Comparison of ENCODE assay signal across 34 mouse cellular contexts in genomic region chr1:32428410-32428809, GRCm38 (mm10).
DNase-seq lines count a peak whose midpoint lies in the region; ATAC-seq and TF ChIP-seq lines count a peak whose summit lies in the region.
"Had no signal": no experiment of that assay in that cellular context is flagged by ENCODE, and none has a peak within 500 bp of the region (broad histone marks: within the 10 kb centered on the region; RNA-seq: fewer than 3 reads in every experiment).

No protein-coding gene starts in this region.

- H3K4me2 ChIP-seq in embryonic facial prominence, embryonic 14.5 days (ENCODE audit: low read depth, low read length): no peak overlapping the region
- no peak overlapping the region for H3K4me2 ChIP-seq in lung, postnatal 0 days (replicated peaks; ENCODE audit: low read depth, low read length)
- H3K4me2 ChIP-seq: embryonic facial prominence, embryonic 13.5 days; heart, embryonic 11.5 days; hindbrain, embryonic 14.5 days; midbrain, embryonic 12.5 days; neural tube, embryonic 12.5 days; stomach, embryonic 15.5 days had no signal

- no peak overlapping the region for H3K9ac ChIP-seq in embryonic facial prominence, embryonic 14.5 days (ENCODE audit: low read depth, low read length)
- no peak overlapping the region for H3K9ac ChIP-seq in lung, postnatal 0 days (replicated peaks; ENCODE audit: low read depth)
- H3K9ac ChIP-seq: embryonic facial prominence, embryonic 13.5 days; hindbrain, embryonic 14.5 days; liver, embryonic 14.5 days; midbrain, embryonic 12.5 days; neural tube, embryonic 12.5 days; stomach, embryonic 15.5 days had no signal

- TF ChIP-seq CTCF in lung, postnatal 0 days (IDR thresholded peaks at IDR 0.05): no peak

- H3K27ac ChIP-seq in embryonic facial prominence, embryonic 14.5 days (replicated peaks; ENCODE audit: low read depth, low read length): no peak overlapping the region
- no peak overlapping the region for H3K27ac ChIP-seq in embryonic facial prominence, embryonic 10.5 days (replicated peaks)
- H3K27ac ChIP-seq in lung, postnatal 0 days (ENCODE audit: low read length): no peak overlapping the region
- H3K27ac ChIP-seq: embryonic facial prominence, embryonic 13.5 days; gastrocnemius, adult 2 months; hindbrain, embryonic 14.5 days; liver, embryonic 14.5 days; midbrain, embryonic 12.5 days; neural tube, embryonic 12.5 days; stomach, embryonic 15.5 days had no signal

- H3K4me3 ChIP-seq in embryonic facial prominence, embryonic 14.5 days (ENCODE audit: low read depth, low read length): no peak overlapping the region
- H3K4me3 ChIP-seq in embryonic facial prominence, embryonic 10.5 days: no peak overlapping the region
- no peak overlapping the region for H3K4me3 ChIP-seq in lung, postnatal 0 days (ENCODE audit: low read depth, low read length)
- H3K4me3 ChIP-seq: embryonic facial prominence, embryonic 13.5 days; erythroblast, embryonic 14.5 days; gastrocnemius, adult 2 months; megakaryocyte, embryonic 14.5 days; midbrain, embryonic 12.5 days; myocyte; neural tube, embryonic 12.5 days; stomach, embryonic 15.5 days had no signal

- ATAC-seq in embryonic facial prominence, embryonic 14.5 days (ENCODE audit: low read depth): no peak
- no peak for ATAC-seq in lung, postnatal 0 days
- ATAC-seq: forebrain, embryonic 16.5 days; intestine, postnatal 0 days had no signal

- 50% methylated on average over 1 of the region's 1 CpGs for WGBS in embryonic facial prominence, embryonic 14.5 days
- 62% methylated on average over 1 of the region's 1 CpGs for WGBS in embryonic facial prominence, embryonic 10.5 days
- 35% methylated on average over 1 of the region's 1 CpGs for WGBS in lung, postnatal 0 days

- H3K36me3 ChIP-seq in embryonic facial prominence, embryonic 14.5 days (ENCODE audit: control insufficient read depth, insufficient read depth, low read length): no peaks in the 10 kb centered on the region
- H3K36me3 ChIP-seq in embryonic facial prominence, embryonic 10.5 days (replicated peaks): no peaks in the 10 kb centered on the region
- no peaks in the 10 kb centered on the region for H3K36me3 ChIP-seq in lung, postnatal 0 days (ENCODE audit: insufficient read depth, low read length)
- H3K36me3 ChIP-seq: embryonic facial prominence, embryonic 13.5 days; midbrain, embryonic 12.5 days; neural tube, embryonic 12.5 days; stomach, embryonic 15.5 days had no signal

- peak; percentile 3 for DNase-seq in embryonic facial prominence, embryonic 14.5 days (ENCODE audit: low spot score)
- DNase-seq in embryonic facial prominence, embryonic 10.5 days (ENCODE audit: low spot score): no peak
- DNase-seq in frontal cortex, adult 2 months (ENCODE audit: extremely low spot score in 1 of 2, low spot score in 1 of 2): peak; percentile 31 to 53
- DNase-seq in frontal cortex, postnatal 25 days (ENCODE audit: low spot score in 2 of 2): no peak
- DNase-seq in lung, postnatal 14 days: peak; percentile 0
- DNase-seq in lung, postnatal 0 days (ENCODE audit: low spot score): no peak
- DNase-seq in layer of hippocampus, adult 8-10 months (ENCODE audit: low spot score in 2 of 2): peak; percentile 53 to 54
- no peak for DNase-seq in cerebellum, adult 8-10 months
- DNase-seq: adrenal gland, adult 8-10 months; cerebellum, adult 11 months; cerebellum, adult 9-11 months; embryo, embryonic 11 days; gastrocnemius, adult 2 months; gastrocnemius, postnatal 36 days; heart, adult 18-20 months; heart, postnatal 4 days; kidney, postnatal 14 days; liver; lung, adult 2 months; lung, postnatal 4 days; thymus, postnatal 25 days had no signal

- no peaks in the 10 kb centered on the region for H3K27me3 ChIP-seq in embryonic facial prominence, embryonic 14.5 days (replicated peaks; ENCODE audit: control insufficient read depth, insufficient read depth, low read length)
- no peaks in the 10 kb centered on the region for H3K27me3 ChIP-seq in embryonic facial prominence, embryonic 10.5 days (replicated peaks; ENCODE audit: low read depth, poor library complexity, severe bottlenecking)
- no peaks in the 10 kb centered on the region for H3K27me3 ChIP-seq in lung, postnatal 0 days (replicated peaks; ENCODE audit: insufficient read depth, low read length)
- H3K27me3 ChIP-seq: CH12.LX; embryonic facial prominence, embryonic 13.5 days; megakaryocyte, embryonic 14.5 days; midbrain, embryonic 12.5 days; neural tube, embryonic 12.5 days; stomach, embryonic 15.5 days had no signal

- H3K4me1 ChIP-seq in embryonic facial prominence, embryonic 14.5 days (ENCODE audit: control insufficient read depth, insufficient read depth, low read length): no peaks in the 10 kb centered on the region
- H3K4me1 ChIP-seq in embryonic facial prominence, embryonic 10.5 days: no peaks in the 10 kb centered on the region
- H3K4me1 ChIP-seq in lung, postnatal 0 days (ENCODE audit: insufficient read depth, low read depth, low read length): no peaks in the 10 kb centered on the region
- H3K4me1 ChIP-seq: embryonic facial prominence, embryonic 13.5 days; megakaryocyte, embryonic 14.5 days; midbrain, embryonic 12.5 days; neural tube, embryonic 12.5 days; stomach, embryonic 15.5 days had no signal

- TF ChIP-seq EP300 in lung, postnatal 0 days (IDR thresholded peaks at IDR 0.05): no peak

- H3K9me3 ChIP-seq in embryonic facial prominence, embryonic 14.5 days (ENCODE audit: control insufficient read depth, low read length): no peaks in the 10 kb centered on the region
- no peaks in the 10 kb centered on the region for H3K9me3 ChIP-seq in embryonic facial prominence, embryonic 10.5 days
- H3K9me3 ChIP-seq in lung, postnatal 0 days (ENCODE audit: low read length): no peaks in the 10 kb centered on the region
- H3K9me3 ChIP-seq: embryonic facial prominence, embryonic 13.5 days; megakaryocyte, embryonic 14.5 days; midbrain, embryonic 12.5 days; neural tube, embryonic 12.5 days; stomach, embryonic 15.5 days had no signal

Comparison
In these comparisons a context has a peak if more than half of its experiments do, and no peak if none do; other contexts are left out.
1. DNase-seq: peak in embryonic facial prominence, embryonic 14.5 days (single experiment), frontal cortex, adult 2 months (2 of 2), lung, postnatal 14 days (single experiment) and layer of hippocampus, adult 8-10 months (2 of 2); none in embryonic facial prominence, embryonic 10.5 days (single experiment), frontal cortex, postnatal 25 days (0 of 2), lung, postnatal 0 days (single experiment) and cerebellum, adult 8-10 months (single experiment).